Mouse (Mus musculus) bone marrow macrophage, adult 2 months (primary cell): ENCODE data around the gene Lrrc66.

Experiments used
- CTCF ChIP-seq: IDR thresholded peaks from 2 replicates; pipeline ENCODE4 v1.5.1; 2012; ENCODE audit warnings: low read depth, mild to moderate bottlenecking, low read length, moderate library complexity
- POLR2A ChIP-seq: IDR thresholded peaks from 2 replicates; pipeline ENCODE4 v1.6.1; 2012; ENCODE audit warnings: mild to moderate bottlenecking, low read depth, low read length, borderline replicate concordance

DNA sequence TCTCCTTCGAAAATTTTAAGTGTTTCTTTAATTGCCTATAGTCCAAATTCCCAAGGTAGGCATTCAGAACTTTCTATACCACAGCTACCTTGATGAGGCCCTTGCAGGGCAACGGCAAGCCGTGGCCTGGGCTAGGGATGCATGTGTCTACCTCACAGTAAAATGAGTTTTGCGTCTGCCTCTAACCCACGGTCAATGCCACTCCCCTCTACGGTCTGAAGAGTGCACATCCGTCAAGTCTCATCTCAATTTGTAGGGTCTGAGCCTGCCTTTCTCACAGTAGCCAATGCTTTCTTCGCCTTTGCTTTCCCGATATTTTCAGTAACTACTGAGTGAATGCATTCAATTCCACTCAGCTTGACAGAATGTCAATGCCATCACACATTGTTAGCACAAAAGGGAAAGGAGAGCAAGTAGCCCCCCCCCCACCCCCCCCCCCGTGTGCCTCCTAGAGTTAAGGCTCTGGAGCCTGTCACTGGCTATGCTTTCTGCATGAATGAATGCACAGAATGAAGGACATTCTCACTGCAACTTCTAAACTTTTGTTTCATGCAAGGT lies 1.2 kb downstream of the Lrrc66 start:
- TF ChIP-seq POLR2A = no peak
- TF ChIP-seq CTCF = no peak
